Mouse (Mus musculus) erythroblast, embryonic 14.5 days (primary cell): ENCODE data around the gene 2810459M11Rik. TPM values are rescaled to one million over a fixed set of nuclear protein-coding genes. Genes with fewer than 3 reads are reported as not detected.

ENCODE experiments used
- H3K27me3 ChIP-seq: 2 replicates; pipeline ENCODE4 v1.6.1; 2012; ENCODE audit warnings: inconsistent platforms; ENCODE audit not compliant: control insufficient read depth
- H3K36me3 ChIP-seq: 2 replicates; pipeline ENCODE4 v1.6.1; 2012; ENCODE audit warnings: mild to moderate bottlenecking, inconsistent platforms; ENCODE audit not compliant: control insufficient read depth
- H3K4me1 ChIP-seq: 2 replicates; pipeline ENCODE4 v1.6.1; 2012; ENCODE audit warnings: inconsistent platforms; ENCODE audit not compliant: control insufficient read depth
- H3K4me3 ChIP-seq: replicated peaks from 2 replicates; pipeline ENCODE3; 2012; ENCODE audit warnings: moderate library complexity, mild to moderate bottlenecking, inconsistent platforms
- H3K9me3 ChIP-seq: 2 replicates; pipeline ENCODE4 v1.6.1; 2012; ENCODE audit warnings: low read length, inconsistent platforms, mixed read lengths; ENCODE audit not compliant: control insufficient read depth
- GATA1 ChIP-seq: IDR thresholded peaks from 2 replicates; pipeline ENCODE4 v1.6.1; 2012; ENCODE audit warnings: low read length, inconsistent platforms, mixed read lengths
- TAL1 ChIP-seq: IDR thresholded peaks from 3 replicates; pipeline ENCODE4 v1.6.1; 2012; ENCODE audit warnings: low read length, inconsistent platforms, mixed read lengths
- polyA plus RNA-seq: library from polyadenylated mRNA; stranded (reverse); fragments of >175 nt; gene quantifications from 2 replicates; pipeline ENCODE4 v1.2.3, GENCODE M21; 2012

The 2810459M11Rik gene
- polyA plus RNA-seq, 1 experiment = 0.03 TPM

DNA sequence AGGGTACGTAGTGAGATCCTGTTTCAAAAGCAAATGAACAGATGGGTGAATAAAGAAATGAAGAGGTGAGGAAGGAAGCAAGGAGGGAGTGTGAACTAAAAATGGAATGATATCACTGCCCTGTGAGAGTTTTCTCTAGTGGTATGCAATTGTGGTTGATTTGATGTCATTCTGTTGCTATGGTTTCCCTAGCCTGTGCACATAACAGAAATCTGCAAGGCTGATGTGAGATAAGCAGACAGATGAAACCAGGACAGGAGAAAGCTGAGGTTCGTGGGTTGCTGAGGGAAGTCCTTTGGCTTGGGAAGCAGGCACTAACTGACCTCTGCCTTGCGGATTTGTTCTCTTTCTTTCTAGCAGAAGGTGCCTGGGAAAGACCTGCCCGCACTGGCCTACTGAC, 2.6 kb downstream of the 2810459M11Rik start:
- Histone ChIP-seq H3K4me1 (no peaks in the 10 kb centered on the region), H3K27me3 (peaks cover 67% of the 10 kb centered on the region), H3K4me3 (no peak overlapping the region), H3K36me3 (peaks cover 2% of the 10 kb centered on the region; the same call in 1 of the 2 replicates), H3K9me3 (peaks cover 7% of the 10 kb centered on the region; the same call in 1 of the 2 replicates)
- TF ChIP-seq TAL1 (no peak), GATA1 (no peak)

DNA sequence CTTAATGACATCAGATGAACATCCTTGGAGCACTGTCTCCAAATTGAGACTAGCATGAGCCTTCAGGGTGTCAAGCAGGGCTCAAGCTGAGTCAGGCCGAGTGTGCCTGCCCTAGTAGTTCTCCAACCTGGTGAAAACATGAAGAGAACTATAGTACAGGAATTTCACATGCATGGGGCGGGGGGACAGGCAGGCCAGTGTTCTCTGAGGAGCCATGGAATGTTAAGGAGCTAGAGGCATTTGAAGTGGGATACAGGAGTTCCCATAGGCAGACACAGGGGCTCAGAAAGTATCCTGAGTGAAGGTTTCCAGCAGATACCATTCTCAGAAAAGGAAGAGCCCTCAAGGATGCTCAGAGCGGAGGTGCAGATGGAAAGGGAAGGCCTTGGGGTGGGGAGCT, 3.1 kb downstream of the 2810459M11Rik start:
- Histone ChIP-seq H3K36me3 (peaks cover 2% of the 10 kb centered on the region; the same call in 1 of the 2 replicates), H3K27me3 (peaks cover 62% of the 10 kb centered on the region), H3K4me3 (no peak overlapping the region), H3K4me1 (no peaks in the 10 kb centered on the region), H3K9me3 (peaks cover 7% of the 10 kb centered on the region; the same call in 1 of the 2 replicates)
- no peak for TF ChIP-seq GATA1
- TF ChIP-seq TAL1 = no peak

DNA sequence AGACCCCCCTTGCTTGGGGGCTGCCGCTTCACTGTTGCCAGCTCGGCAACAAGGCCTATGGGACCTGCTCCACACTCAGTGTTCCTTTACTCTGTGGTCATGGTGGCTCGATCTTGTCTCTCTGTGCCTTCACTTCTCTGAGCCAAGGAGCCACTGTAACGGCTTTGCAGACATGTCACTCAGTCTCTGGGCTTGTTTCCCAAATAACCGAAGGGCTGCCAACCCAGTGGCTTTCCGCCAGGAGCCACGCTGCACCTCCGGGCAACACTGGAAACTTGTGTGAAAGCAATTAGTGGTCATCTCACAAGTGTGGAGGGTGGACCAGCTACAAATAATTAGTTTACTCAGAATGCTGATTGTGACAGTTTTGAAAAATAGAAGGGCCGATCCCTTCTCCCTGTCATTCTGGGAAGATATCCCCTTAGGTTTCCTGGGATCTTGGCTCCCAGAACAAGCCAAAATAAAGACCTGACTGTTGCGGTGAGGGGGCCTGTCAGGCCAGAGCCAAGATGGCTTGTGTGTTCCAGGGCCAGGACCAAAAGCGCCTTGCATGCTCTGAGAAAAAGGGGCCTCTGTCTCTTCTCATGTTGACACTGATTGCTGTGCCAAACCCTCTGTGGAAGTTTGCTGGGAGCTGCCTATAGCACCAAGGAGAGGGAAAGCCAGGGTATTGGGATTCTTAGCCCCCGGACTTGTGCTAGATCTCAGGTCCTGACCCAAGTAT, 7.7 kb downstream of the 2810459M11Rik start:
- no peak for TF ChIP-seq TAL1
- no peak for TF ChIP-seq GATA1
- Histone ChIP-seq H3K27me3 (peaks cover 16% of the 10 kb centered on the region), H3K9me3 (no peaks in the 10 kb centered on the region)

DNA sequence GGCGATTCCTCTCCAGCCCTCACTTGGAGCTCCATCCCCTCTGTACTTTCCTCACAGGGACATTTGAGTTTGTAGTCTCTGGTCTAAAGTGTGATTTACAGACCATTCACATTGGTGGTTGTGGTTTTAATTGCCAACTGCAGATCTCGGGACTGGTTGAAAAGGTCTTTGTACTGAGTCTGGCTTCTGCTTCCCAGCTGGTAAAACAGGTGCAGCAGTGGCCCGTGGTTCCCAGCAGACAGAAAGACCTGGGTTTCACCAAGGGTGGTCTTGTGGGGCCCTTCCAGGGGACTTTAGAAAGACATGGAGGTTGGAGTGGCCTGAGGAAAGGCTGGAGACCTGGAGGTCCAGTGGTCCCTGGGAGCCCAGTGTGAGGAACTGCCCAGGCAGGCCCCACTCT, 9.3 kb downstream of the 2810459M11Rik start:
- TF ChIP-seq TAL1 (no peak), GATA1 (no peak)
- H3K4me1 ChIP-seq = peaks cover 12% of the 10 kb centered on the region
- H3K4me3 ChIP-seq = no peak overlapping the region
- no peaks in the 10 kb centered on the region for H3K9me3 ChIP-seq
- peaks cover 2% of the 10 kb centered on the region; the same call in 1 of the 2 replicates for H3K36me3 ChIP-seq
- H3K27me3 ChIP-seq = peaks cover 7% of the 10 kb centered on the region

More for the DNA sequence above, 7.7 kb downstream of the 2810459M11Rik start:
- H3K4me1 ChIP-seq = no peaks in the 10 kb centered on the region
- H3K36me3 ChIP-seq = peaks cover 2% of the 10 kb centered on the region; the same call in 1 of the 2 replicates
- H3K4me3 ChIP-seq = no peak overlapping the region

DNA sequence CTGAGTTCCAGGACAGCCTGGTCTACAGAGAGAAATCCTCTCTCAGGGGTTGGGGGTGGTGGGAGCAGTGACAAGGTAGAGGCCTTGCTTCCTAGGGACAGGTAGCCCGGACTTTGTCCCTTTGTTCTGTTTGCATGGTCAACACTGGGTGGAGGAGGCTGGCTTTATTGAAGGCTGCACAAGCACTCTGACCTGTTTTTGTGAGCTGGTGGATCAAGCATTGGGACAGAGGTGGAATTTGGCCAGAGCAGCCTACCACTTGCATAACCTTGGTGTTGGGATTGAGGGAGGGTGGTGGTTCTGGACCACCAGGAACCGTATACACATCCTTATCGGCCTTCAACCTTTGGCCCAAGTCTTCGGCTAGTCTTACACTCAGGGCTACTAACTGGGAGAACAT, 10.6 kb downstream of the 2810459M11Rik start:
- TF ChIP-seq TAL1 (no peak), GATA1 (no peak)
- peaks cover 3% of the 10 kb centered on the region; the same call in 1 of the 2 replicates for H3K27me3 ChIP-seq
- peaks cover 2% of the 10 kb centered on the region; the same call in 1 of the 2 replicates for H3K36me3 ChIP-seq
- no peak overlapping the region for H3K4me3 ChIP-seq
- peaks cover 12% of the 10 kb centered on the region for H3K4me1 ChIP-seq
- no peaks in the 10 kb centered on the region for H3K9me3 ChIP-seq

DNA sequence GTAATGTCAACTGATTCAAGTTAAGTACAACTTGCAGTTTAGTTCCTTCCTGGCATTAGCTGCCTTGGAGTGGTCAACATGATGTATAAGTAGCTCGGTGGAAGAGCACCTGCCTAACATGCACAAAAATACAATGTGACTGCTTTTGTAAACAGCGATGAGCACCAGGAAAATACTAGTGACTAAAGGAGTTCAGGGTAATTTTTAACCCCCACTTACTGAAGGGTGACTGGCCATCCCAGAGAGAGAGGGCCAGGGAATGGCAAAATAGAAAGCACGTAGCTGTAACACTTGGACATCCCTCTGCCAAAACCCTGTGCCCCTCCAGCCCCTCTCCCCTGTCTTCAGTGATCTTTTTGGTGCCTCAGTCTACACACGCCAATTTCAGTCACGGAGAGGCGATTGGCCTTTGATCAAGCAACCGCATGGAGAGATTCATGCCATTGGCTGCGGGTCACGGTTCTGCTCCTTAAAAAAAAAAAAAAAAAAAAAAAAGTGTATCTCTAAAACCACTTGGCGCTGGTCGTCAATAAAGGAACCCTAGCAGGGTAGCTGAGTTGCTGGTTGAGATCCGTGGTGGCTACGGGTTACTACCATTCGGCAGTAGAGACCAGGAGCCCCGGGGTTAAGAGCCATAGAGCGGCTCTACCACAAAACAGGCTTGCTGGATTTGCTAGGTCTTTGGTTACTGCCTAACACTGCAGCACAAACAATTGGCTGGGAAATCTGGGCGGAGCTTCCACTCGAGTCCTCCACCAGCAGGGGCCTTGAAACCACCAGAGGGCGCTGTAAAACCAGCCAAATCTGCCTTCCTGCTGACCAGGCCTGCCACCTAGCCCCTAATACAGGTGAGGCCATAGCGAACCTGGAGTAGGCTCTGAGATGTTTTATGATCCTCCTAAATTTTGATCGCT, 13.4 kb downstream of the 2810459M11Rik start:
- Histone ChIP-seq H3K27me3 (no peaks in the 10 kb centered on the region), H3K36me3 (no peaks in the 10 kb centered on the region; the same call in 1 of the 2 replicates), H3K4me1 (peaks cover 22% of the 10 kb centered on the region), H3K4me3 (peak overlapping the region; percentile 59), H3K9me3 (no peaks in the 10 kb centered on the region)
- TF ChIP-seq TAL1 = no peak
- no peak for TF ChIP-seq GATA1

GRCm38 (mm10) chr1:86062523-86062922, 16.9 kb downstream of the 2810459M11Rik start:
- TF ChIP-seq TAL1 = no peak
- TF ChIP-seq GATA1 = no peak
- H3K27me3 ChIP-seq = no peaks in the 10 kb centered on the region
- H3K36me3 ChIP-seq = peaks cover 16% of the 10 kb centered on the region
- H3K9me3 ChIP-seq = peaks cover 4% of the 10 kb centered on the region
- H3K4me3 ChIP-seq = no peak overlapping the region
- peaks cover 43% of the 10 kb centered on the region for H3K4me1 ChIP-seq

- Histone ChIP-seq H3K4me1 (peaks cover 46% of the 10 kb centered on the region), H3K36me3 (peaks cover 25% of the 10 kb centered on the region), H3K4me3 (peak within 1 kb of the TSS; percentile 68), H3K9me3 (peaks cover 4% of the 10 kb centered on the region), H3K27me3 (no peaks in the 10 kb centered on the region)
- no peak for TF ChIP-seq TAL1
- no peak for TF ChIP-seq GATA1
Measured at GRCm38 (mm10) chr1:86064271-86064991, 18.8 kb downstream of the 2810459M11Rik start, which contains the start of gene Psmd1. Psmd1 (plus strand) TSS chr1:86064387.
